Mouse (Mus musculus) heart, postnatal 0 days (tissue): ENCODE measurements at regions not wholly inside any gene's neighbourhood (a gene's known extent, or its start where the extent isn't known, plus 50 kb on each side); places are given as distances from the start of the nearest gene placed in this dataset.

Experiments
- CTCF ChIP-seq: IDR thresholded peaks from 2 replicates; pipeline ENCODE4 v1.5.1; 2016; ENCODE audit warnings: antibody characterized with exemption, control low read depth, low read depth
- EP300 ChIP-seq: IDR thresholded peaks from 2 replicates; pipeline ENCODE4 v1.6.1; 2016; ENCODE audit warnings: antibody characterized with exemption, low read depth

DNA sequence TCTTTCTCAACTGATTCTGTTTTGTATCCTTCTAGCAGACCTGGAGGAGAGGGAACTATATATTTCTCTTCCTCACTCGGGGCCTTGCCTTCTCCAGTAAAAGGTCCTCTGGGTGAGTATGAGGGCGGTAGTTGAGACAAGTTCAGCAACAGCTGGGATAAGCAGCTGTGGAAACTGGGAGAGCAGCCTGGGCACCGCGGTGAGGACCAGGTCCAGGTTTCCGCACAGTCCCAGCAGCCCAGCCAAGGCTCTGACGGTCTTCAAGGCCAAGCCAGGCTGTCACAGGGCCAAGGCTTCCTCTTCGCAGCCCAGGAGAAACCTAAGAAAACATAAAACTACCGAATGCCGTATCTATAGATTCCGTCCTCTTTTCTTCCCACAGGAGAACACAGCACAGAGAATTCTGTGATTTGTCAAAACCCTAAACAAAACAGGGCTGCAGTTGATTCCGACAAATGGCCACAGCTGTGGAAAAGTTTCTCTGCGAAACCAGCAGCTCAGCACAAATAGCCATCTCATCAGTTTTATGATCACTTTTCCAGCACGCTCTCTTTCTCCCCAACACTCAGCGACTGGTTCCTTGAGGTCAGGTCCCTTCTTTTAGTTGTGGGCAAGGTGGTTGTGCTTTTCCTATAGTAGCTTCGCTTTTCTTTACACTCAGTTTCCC, 55.5 kb upstream of the Marcks start:
- TF ChIP-seq CTCF (no peak), EP300 (no peak)
